Mouse (Mus musculus): Measurements from ENCODE around the gene Asb14.
A peak's percentile ranks its signal among the peaks of the same experiment; 100 is the strongest.
"Not testable (repeated sequence)": the region's sequence is repeated elsewhere in the genome, so short reads cannot be mapped to it uniquely, and the experiment has no call there.

Asb14 gene

DNA sequence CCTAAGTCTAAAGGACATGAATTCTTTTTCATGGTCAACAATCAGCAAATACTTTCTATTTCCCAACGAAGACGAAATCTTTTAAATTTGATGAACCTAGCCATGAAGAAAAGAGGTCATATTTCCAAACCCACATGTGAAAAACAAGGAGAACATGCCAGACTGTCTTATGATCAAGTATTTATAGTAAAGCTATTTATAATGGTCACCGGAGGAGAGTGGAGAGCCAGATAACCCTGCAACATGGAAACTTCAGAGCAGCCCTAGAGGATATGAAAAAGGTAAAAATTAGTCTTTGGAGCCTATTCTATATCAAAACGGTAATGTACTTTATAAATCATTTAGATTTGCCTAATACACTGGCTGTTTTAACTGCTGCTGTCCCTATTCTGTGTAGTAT lies at the start of gene Asb14:
TSS of gene Asb14 (plus strand) at position 166 of the 400 bp plus-strand sequence.
- DNase-seq: no peak

DNA sequence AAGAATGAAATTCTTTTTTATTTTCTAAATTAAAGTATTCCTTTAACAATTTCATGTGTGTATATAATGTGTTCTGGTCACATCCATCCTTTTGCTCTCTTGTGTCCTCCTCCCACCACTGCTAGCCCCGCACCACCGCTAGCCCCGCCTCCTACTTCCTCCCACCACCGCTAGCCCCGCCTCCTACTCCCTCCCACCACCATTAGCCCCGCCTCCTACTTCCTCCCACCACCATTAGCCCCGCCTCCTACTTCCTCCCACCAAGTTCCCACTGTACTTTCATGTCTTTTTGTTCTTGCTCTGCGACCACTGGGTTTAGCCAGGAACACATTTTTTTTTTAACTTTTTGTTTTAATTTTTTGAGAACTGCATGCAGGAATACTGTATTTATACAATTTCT lies 41.3 kb upstream of the Asb14 start:
- peak in 1 of 2 experiments; percentile 13 for DNase-seq

DNA sequence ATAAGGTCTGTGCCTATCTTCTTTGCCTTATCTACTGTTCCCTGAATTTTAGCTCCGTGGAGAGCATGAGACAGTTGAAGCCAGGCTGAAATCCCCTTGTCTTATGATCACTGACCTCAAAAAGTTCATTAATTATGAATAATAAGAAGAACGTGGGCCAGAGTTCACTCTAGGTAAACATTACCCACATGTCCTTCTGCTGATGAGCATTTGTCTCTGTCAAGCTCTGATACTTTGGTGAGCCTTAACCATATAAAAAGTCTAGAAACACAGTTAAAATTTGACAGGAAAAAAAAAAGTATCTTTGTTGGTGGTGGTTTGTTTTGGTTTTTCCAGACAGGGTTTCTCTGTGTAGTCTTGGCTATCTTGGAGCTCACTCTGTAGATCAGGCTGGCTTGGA lies 40.3 kb upstream of the Asb14 start:
- no peak for DNase-seq

DNA sequence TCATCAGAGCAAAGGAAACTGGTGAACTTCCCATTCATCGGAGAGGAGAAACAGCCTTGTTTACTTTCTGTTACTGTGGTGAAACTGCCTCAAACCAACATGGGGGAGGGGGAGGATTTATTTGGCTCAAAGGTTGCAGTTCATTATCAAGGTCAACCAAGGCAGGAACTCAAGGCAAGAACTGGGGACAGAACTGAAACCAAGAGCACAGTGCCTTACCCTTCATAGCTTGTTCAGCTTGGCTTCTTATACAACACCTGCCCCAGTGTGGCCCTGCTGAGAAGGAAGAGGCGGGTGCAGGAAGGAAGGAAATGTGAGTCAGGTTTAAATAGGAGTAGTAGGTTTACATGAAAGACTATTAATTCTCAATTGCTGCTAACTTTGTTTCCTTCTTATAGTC lies 36.0 kb upstream of the Asb14 start:
- DNase-seq: peak; percentile 16 to 21

DNA sequence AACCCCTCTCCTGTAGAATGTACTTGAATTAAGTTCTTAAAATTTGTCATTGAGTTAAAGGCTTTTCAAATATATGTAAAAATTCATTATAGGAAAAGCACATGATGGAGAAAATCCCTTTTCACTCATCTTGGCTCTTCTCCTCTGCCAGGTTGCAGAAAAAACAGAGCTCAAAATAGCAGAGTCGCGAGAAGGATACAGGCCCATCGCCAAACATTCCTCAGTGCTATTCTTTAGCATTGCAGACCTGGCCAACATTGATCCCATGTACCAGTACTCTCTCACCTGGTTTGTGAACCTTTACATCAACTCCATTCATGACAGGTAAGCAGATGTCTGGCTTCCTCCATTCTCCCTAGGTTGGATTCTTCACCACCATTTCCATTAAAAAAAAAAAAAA lies 35.3 kb upstream of the Asb14 start:
- no peak for DNase-seq

DNA sequence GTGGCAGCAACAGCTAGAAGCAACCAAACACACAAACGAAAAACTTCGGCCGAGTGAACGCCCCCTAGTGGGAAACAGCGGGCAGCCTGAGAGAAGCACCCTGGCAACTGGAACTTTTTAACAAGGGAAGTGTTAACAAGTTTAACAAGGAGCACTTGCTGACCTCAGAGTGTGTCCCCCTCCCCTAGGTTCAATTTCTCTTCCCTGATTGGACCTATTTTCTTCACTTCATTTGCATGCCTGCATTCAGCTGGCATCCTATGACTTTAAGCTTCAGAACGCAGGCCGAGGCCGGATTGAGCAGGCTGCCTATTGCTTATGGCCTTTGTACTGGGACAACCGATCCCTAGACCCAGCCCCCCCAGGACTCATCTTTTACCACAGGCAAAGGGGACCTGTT lies 27.0 kb upstream of the Asb14 start:
- no peak for DNase-seq

DNA sequence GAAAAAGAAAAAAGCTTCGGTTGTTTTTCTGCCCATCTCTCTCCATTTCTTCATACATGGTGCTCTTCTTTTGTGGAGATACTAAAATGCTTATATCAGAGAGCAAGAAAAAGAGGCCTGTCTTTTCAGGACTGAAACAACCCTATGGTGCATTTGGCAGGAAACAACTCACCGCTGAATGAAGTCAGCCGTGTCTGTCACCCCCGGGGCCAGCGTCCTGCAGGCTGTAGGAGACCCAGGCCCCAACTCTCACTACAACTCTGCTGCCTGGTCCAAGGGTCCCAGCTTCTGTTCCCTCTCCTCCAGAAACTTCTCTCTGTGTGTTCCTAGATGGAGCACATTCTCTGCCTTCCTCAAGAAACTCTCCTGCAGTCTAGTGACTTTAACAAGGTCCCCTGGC lies 26.1 kb upstream of the Asb14 start:
- no peak for DNase-seq

DNA sequence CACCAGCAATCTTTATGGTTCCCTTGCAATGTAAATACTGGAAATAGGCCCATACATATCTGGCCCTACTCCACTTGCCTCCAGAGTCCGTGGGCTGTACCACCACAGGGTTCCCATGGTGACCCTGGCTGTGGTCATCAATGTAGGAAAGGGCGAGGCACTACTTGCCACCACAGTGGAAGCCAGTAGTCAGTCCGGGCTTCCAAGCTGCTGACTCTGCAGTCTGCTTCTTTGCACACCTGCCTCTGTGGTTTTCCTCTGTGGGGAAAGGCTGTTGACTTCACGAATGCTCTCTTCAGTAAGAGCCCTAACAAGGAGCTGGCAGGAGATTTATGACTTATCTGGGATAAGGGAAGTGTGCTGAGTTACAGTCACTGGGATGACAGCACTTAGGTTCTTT lies 15.6 kb upstream of the Asb14 start:
- no peak for DNase-seq

DNA sequence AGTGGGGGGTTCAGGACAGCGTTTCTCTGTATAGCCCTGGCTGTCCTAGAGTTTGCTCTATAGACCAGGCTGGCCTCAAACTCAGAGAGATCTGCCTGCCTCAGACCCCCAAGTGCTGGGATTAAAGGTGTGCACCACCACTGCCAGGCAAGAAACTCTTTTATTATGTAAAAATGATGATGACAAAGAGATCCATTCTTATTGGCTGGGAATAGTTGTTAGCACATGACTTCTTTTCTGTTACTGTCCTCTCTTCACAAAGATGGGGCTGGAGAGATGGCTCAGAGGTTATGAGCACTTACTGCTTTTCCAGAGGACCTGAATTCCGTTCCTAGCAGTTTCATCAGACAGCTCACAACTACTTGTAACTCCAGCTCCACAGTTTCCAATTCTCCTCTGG lies 14.4 kb upstream of the Asb14 start:
- no peak for DNase-seq

DNA sequence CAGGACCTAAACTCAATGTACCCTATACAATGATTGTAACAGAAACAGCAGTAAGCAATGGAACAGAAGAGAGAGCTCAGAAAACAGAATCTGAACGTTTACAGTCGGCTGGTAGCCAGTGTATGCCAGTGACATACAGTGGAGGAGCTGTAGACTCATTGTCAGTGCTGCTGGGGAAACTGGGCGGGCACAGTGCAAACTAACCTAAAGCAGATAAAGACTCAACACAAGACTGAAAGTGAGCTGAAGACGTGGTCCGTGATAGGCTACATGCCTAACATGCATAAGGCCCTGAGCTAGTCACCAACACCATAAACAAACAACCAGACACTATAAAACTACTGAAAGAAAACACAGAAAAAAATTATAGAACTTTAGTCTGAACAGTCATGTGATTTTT lies 12.7 kb upstream of the Asb14 start:
- no peak for DNase-seq

DNA sequence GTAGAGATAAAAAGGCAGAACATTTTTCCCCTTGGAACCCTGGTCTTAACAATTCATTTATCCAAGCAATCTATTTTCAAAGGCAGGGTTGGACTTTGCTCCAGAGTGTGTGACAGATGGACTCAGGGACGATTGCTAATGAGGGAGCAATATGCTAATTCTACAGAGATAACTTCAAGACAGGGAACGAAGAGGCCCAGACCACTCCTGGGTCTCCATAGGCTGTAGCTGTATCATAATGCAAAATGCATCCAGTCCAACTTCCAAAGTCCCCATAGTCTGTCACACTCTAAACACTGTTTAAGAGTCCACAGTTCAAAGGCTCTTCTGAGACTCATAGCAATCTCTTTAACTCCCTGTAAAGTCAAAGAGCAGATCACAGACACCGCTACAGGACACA lies 7.1 kb upstream of the Asb14 start:
- DNase-seq: no peak

DNA sequence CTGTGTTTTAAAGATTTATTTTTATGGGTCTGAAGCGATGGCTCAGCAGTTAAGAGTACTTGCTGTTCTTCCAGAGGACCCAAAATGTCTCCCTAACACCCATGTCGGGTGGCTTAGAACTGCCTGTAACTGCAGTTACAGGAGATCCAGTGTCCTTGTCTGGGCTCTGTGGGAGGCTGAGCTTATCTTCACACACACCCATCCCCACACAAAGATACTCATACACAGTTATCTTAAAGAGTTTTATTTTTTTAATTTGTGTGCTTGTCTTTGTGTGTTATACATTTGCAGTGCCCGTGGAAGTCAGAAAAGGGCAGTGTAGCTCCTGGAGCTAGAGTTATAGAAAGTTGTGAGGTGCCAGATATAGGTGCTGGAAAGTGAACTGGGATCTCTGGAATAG lies 3.6 kb upstream of the Asb14 start:
- DNase-seq: no peak

DNA sequence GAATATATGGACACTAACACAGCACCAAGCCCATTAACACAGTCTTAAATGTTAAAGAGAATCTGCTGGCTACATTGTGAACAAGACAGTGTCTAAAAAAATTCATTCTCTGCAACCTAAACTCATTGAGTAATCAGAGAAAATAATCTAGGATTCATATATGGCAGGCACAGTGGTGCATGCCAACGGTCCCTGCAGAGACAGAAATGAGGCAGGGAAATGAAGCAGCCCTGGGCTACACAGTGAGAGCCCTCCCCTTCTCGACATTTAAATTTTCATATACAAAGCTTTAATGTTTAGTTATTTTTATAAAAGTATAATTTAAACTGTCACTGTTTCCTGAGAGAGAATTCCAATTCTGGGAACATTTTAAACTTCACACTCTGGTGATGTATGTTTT lies 5.1 kb downstream of the Asb14 start:
- no peak for DNase-seq

DNA sequence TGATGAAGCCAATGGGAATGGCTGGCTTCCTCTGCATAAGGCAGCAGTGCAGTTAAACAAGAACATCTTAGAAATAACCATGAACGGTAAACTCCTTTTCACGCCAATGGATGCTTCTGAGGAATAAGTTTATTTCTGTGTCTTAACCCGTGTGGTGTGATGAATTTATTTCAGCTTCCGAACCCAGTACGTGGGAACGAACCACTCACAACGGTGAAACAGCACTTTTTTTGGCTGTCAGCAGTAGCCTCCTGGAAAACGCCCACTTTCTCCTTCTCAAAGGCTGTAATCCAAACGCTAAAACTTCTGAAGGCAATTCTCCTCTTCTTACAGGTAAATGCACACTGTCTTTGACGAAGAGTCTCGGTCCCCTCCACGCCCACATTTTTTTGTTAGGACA lies 6.5 kb downstream of the Asb14 start:
- DNase-seq: no peak

DNA sequence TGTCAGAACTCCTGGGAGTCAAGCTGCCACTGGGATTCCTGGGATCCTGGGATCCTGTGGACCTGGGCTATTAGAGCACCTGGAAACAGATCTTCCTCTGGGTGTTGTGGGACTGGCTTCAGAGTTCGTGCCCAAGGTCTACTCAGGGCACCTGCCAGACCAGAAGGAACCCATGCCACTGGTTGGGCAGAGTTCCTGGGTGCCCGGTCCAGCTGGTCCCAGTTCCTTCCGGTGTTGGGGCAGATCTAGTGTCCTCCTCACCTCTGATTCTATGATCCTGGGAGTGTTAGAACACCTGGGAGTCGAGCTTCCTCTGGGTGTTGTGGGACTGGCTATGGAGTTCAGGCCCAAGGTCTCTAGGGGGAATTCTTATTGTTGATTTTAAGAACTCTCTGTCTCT lies 13.0 kb downstream of the Asb14 start:
- DNase-seq: no peak

DNA sequence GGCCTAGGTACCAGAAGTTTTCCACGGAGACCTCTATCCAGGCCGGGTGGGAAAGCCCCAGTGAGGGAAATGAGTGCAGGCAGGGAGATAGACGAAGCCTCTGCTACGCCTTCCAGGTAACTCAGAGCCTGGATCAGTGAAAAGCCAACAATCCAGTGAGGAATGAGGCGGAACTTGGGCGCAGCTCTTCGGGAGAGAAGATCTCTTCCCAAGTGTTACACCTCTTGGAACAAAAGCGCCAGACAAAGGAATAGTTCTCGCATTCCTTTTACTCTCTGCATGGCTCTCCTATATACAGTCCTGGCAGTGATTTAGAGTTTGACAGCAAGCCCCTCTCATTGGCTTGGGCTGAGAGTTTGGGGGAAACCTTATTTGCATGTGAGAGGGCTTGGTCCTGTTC lies 16.1 kb downstream of the Asb14 start:
- not testable (repeated sequence) for DNase-seq

DNA sequence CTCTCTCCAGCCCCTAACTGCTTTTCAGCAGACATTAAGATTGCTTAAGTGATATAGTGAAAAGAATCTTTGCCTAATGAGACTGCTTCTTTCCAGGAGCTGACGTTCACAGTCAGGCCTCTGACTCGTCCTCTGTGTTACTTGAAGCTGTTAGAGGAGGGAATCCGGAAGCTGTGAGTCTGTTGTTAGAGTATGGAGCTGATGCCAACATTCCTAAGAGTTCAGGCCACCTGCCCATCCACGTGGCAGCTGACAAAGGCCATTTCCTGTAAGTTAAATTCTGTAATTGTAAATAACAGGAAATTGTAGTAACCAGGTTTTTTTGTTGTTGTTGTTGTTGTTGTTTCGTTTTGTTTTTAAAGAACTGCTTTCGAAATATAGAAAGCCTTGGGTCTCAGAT lies 16.8 kb downstream of the Asb14 start:
- DNase-seq: no peak

DNA sequence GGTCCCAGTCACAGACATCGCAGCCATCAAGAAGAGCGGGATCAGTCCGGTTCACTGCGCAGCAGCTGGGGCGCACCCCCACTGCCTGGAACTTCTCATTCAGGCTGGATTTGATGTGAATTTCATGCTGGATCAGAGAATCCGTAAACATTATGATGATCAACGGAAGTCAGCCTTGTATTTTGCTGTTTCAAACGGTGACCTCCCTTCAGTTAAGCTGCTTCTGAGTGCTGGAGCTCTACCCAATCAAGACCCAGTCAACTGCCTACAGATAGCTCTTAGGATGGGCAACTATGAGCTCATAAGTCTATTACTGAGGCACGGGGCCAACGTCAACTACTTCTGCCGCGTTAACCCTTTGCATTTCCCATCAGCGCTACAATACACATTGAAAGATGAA lies 17.5 kb downstream of the Asb14 start:
- DNase-seq: no peak

DNA sequence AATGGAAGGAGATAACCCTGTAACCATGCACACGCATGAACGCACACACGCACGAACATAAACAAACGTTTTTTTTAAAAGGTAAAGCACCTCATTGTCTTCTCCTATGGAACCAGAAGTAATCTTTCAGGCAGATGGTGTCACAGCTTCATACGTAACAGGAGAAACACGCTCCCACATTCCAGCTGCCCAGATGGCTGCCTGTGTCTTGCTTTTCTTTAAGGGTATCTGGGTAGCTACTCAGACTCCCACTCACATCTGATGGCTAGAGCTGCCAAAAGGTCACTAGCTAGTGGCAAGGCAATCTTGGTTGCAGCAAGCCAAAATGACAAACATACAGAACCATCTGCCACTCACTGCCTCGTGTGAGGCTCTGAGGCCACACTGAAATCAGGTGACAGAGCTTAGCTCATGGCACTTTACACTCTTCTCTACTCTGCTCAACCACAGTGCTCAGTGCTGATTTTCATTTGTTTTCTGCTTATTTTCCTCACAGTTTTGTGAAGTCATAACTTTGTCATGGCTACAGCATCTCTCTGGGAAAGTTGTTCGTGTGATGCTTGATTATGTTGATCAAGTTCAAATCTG lies 19.4 kb downstream of the Asb14 start:
- no peak for DNase-seq

DNA sequence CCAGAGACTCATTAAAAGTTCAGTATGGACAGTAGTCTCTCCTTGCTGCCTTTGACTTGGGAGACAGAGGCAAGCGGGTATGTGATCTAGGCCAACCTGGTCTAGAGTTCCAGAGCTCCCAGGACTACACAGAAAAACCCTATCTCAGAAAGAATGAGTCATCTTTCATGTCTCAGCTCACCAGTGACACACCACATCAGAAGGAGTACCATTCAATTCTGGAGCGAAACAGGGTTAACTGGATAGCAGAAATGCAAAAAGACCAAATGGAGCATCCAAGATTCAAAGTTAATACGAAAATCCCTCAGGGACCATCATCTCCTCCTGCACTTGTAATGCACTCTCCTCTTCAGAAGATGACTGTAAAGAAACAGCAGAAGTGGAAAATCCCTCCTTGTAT lies 25.0 kb downstream of the Asb14 start:
- no peak for DNase-seq

DNA sequence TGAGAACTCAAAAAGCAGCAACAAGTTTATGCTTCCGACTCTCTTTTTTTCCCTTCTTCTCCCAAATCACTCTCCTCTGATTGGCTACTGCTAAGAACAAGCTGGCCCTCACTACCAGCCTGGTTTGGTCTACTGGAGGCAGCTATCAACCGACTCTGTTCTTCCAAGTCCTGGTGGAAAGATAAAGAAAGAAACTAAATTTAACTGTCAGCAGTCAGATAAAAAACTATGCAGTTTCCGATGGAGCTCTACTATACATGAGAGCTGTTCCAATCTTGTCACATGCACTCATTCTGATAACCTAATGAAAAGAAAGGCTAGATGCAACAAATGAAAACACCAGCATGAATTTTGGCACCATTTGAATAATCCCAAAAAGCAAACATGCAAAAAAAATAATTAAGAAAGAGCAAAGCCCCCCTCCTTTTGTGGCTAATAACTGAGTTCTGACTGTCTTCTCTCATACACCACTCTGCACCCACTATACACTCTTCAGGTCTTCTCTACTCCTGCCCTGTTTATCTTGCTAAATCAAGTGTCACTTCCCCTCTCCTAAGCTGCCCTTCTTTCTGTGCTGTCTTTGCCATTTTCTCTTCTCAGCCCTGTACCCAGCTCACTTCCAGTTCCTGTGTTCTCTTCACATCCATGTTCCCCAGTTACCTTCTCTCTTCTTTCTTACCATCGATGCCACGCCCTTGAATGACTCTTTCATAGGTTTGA lies 29.5 kb downstream of the Asb14 start:
- no peak for DNase-seq

DNA sequence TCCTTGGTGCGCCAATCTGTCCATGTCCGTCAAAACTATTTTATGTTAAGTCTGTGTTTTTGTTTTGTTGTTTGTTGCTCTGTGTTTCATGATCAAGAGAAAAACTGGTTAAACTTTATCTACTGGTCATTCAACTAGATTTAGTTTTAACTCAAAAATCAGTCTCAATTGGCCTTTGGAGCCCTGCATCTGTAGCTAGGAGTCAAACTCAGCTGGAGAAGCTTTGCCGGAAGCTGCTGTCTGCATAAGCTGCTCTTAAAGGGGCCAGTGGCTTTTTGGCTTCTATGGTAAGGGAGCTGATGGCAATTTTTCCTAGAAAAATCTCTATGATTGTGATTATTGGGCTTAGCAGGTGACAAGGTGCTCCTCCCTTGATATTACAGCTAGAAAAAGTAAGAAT lies 40.5 kb downstream of the Asb14 start:
- DNase-seq: no peak

DNA sequence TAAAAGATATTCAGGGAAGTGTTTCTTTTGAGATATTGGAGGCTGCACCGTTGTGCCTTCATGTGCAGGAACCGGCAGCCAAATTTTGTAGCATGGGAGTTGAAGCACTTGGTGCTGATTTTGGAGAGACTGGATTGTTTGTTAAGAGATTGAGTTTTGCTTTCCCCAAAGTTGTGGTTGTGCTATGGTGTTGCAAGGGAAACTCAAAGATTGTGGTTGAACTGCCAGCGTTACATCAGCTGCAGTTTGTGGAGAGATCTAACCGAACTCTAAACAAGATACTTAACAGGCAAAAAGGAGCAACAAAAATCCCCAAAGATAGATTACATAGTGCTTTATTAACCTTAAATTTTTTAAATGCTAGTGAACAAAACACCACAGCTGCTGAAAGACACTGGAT lies 41.2 kb downstream of the Asb14 start:
- no peak for DNase-seq

DNA sequence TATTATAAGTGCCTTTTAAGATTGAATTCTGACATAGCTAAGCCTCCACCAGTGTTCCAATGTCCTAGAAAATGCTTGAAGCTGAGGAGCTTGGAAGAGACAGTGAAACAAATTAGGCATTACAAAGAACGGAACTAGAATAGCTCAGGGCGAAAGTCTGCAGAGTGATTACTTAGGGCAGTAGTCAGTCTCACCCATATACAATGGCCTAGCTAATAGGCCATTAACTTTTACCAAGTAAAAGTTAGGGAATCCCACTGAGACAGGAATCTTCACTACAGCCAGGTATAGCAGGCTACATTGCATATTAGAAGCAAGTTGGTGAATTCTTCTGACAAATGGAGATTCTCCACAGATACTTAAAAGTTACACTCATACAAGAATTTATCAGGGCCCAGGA lies 61.8 kb downstream of the Asb14 start:
- DNase-seq: not testable (repeated sequence)

DNA sequence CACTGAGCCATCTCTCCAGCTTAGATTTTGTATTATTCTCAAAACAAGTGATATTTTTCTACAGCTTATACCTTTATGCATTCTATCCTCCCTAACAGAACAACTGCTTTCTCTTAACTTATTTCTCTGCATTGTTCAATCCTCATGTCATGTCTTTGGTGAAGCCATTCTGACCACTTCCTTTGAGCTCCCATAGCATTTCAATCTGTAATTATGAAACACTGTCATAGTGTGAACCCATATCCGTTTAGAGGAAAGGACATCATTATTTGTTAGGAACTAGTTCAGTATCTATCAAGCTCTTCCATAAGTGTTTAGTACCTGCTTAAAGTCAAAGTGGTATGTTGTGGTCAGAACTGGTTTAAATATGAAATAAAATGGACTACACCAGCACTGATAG lies 66.2 kb downstream of the Asb14 start:
- DNase-seq: no peak

Data from spleen, adult 18-20 months (tissue).